Mouse (Mus musculus) ES-Bruce4 (cell line): Measurements from ENCODE around the gene Asgr1.

Experiments
- CTCF ChIP-seq: IDR thresholded peaks from one replicate; pipeline ENCODE4 v1.8.1; 2011; ENCODE audit warnings: low read depth, low read length
- POLR2A ChIP-seq: IDR thresholded peaks from one replicate; pipeline ENCODE4 v1.8.1; 2011; ENCODE audit warnings: low read length; ENCODE audit not compliant: insufficient read depth

GRCm38 (mm10) chr11:70099102-70099501 is 45.2 kb downstream of the Asgr1 start:
- TF ChIP-seq POLR2A (no peak), CTCF (no peak)
